Mouse (Mus musculus) liver, embryonic 14.5 days (tissue): ENCODE measurements around the gene Exo1. TPM values are rescaled to one million over a fixed set of nuclear protein-coding genes. Genes with fewer than 3 reads are reported as not detected.

Experiments used
- ATAC-seq: fragments of 200-750 bp; cut with Nextera tagmentation; 2 replicates; pipeline ENCODE4 v1.8.0; 2017; ENCODE audit warnings: moderate number of reproducible peaks, mild to moderate bottlenecking, moderate library complexity; ENCODE audit not compliant: insufficient read depth
- DNase-seq, 3 experiments: peaks; one replicate each; pipeline ENCODE4 v3.0.0-alpha.2; 2012 to 2013; ENCODE audit warnings: low read depth in 3 of 3, low spot score in 3 of 3
- H3K27ac ChIP-seq: fragments of 300-500 bp; sonication (generic); 2 replicates; pipeline ENCODE4 v1.5.1; 2014; ENCODE audit warnings: moderate library complexity, mild to moderate bottlenecking, control low read depth, inconsistent platforms
- H3K27me3 ChIP-seq: fragments of 300-500 bp; sonication (generic); 2 replicates; pipeline ENCODE4 v1.6.1; 2014; ENCODE audit warnings: mild to moderate bottlenecking, low read length, moderate library complexity; ENCODE audit not compliant: control insufficient read depth, insufficient read depth
- H3K36me3 ChIP-seq: fragments of 300-500 bp; sonication (generic); replicated peaks from 2 replicates; pipeline ENCODE4 v1.6.1; 2014; ENCODE audit warnings: low read depth; ENCODE audit not compliant: control insufficient read depth, insufficient read depth
- H3K4me1 ChIP-seq, 2 experiments: fragments of 200-500 bp in 1 of 2; fragments of 300-500 bp in 1 of 2; sonication (generic) in 1 of 2; replicated peaks; 2 replicates each; pipeline ENCODE4 v1.6.1; 2012 to 2014; ENCODE audit warnings: antibody characterized with exemption in 1 of 2, inconsistent platforms in 1 of 2, low read length in 1 of 2; ENCODE audit not compliant: control insufficient read depth in 2 of 2, insufficient read depth in 2 of 2
- H3K4me2 ChIP-seq: fragments of 300-500 bp; sonication (generic); 2 replicates; pipeline ENCODE4 v1.6.1; 2014; ENCODE audit warnings: low read depth, mild to moderate bottlenecking, control low read depth, moderate library complexity
- H3K4me3 ChIP-seq, 2 experiments: fragments of 200-500 bp in 1 of 2; fragments of 300-500 bp in 1 of 2; sonication (generic) in 1 of 2; 2 replicates each; pipeline ENCODE4 v1.5.1; 2012 to 2014; ENCODE audit warnings: low read depth in 2 of 2, low read length in 2 of 2, mild to moderate bottlenecking in 2 of 2, control low read depth in 1 of 2, inconsistent platforms in 1 of 2, moderate library complexity in 1 of 2; ENCODE audit not compliant: insufficient read depth in 1 of 2
- H3K9ac ChIP-seq: fragments of 300-500 bp; sonication (generic); replicated peaks from 2 replicates; pipeline ENCODE4 v1.6.1; 2014; ENCODE audit warnings: mild to moderate bottlenecking, control low read depth, moderate library complexity
- H3K9me3 ChIP-seq: fragments of 300-500 bp; sonication (generic); 2 replicates; pipeline ENCODE4 v1.6.1; 2016; ENCODE audit warnings: low read length, mixed read lengths; ENCODE audit not compliant: control insufficient read depth
- CTCF ChIP-seq: IDR thresholded peaks from 2 replicates; pipeline ENCODE4 v1.5.1; 2016; ENCODE audit warnings: antibody characterized with exemption, low read depth, control low read depth
- EP300 ChIP-seq: IDR thresholded peaks from 2 replicates; pipeline ENCODE4 v1.6.1; 2016; ENCODE audit warnings: antibody characterized with exemption, low read depth
- WGBS: fragments of 180-500 bp; shearing (Covaris S2); extraction: QIAGEN DNeasy Blood & Tissue Kit; methylation state at CpG from one replicate; pipeline ENCODE4 v1.1.7; 2014; ENCODE audit not compliant: insufficient replicate concordance; 5-methylcytosine and 5-hydroxymethylcytosine counted together
- polyA plus RNA-seq, 2 experiments: library from polyadenylated mRNA; depleted of rRNA in 1 of 2; stranded (reverse) in 1 of 2; unstranded in 1 of 2; fragments of >200 nt; fragmentation: Nextera tagmentation in 1 of 2; extraction: Ambion mirVana in 1 of 2; gene quantifications; 2 replicates each; pipeline versions ENCODE4 v1.2.1 to v1.2.3; 2012 to 2014

The Exo1 gene
- polyA plus RNA-seq, 2 experiments = 10.9 to 39.2 TPM

- no peak for ATAC-seq
- H3K27me3 ChIP-seq = no peaks in the 10 kb centered on the region
- no peaks in the 10 kb centered on the region for H3K9me3 ChIP-seq
- DNase-seq = no peak
- H3K4me2 ChIP-seq = no peak overlapping the region
- H3K4me3 ChIP-seq = no peak overlapping the region
- no peak overlapping the region for H3K27ac ChIP-seq
- WGBS = 66% methylated on average over 3 of the region's 3 CpGs
- H3K4me1 ChIP-seq = no peaks in the 10 kb centered on the region
- no peaks in the 10 kb centered on the region for H3K36me3 ChIP-seq
- H3K9ac ChIP-seq = no peak overlapping the region
- TF ChIP-seq EP300 (no peak), CTCF (no peak)
Observed at GRCm38 (mm10) chr1:175950421-175950820, 70.0 kb downstream of the Exo1 start.

GRCm38 (mm10) chr1:175950851-175951250, 70.5 kb downstream of the Exo1 start:
- Histone ChIP-seq H3K27me3 (no peaks in the 10 kb centered on the region), H3K4me1 (no peaks in the 10 kb centered on the region), H3K4me2 (no peak overlapping the region), H3K27ac (no peak overlapping the region), H3K4me3 (no peak overlapping the region), H3K9ac (no peak overlapping the region), H3K36me3 (no peaks in the 10 kb centered on the region), H3K9me3 (no peaks in the 10 kb centered on the region)
- DNase-seq (no peak), ATAC-seq (no peak)
- TF ChIP-seq CTCF (no peak), EP300 (no peak)
- WGBS = 76% methylated on average over 2 of the region's 2 CpGs

- WGBS = 72% methylated on average over 2 of the region's 2 CpGs
- TF ChIP-seq CTCF = no peak
- TF ChIP-seq EP300 = no peak
Observed at GRCm38 (mm10) chr1:175961786-175962185, 81.4 kb downstream of the Exo1 start.

More at GRCm38 (mm10) chr1:175961786-175962185, 81.4 kb downstream of the Exo1 start:
- Histone ChIP-seq H3K9me3 (no peaks in the 10 kb centered on the region), H3K9ac (no peak overlapping the region), H3K27me3 (no peaks in the 10 kb centered on the region), H3K36me3 (no peaks in the 10 kb centered on the region), H3K27ac (no peak overlapping the region), H3K4me2 (no peak overlapping the region), H3K4me1 (no peaks in the 10 kb centered on the region), H3K4me3 (no peak overlapping the region)
- ATAC-seq (no peak), DNase-seq (no peak)

Other genes with a start within 250 kb of the Exo1 start
- 0.50 and 0.54 TPM in 2 replicates for gene Opn3, start 187.8 kb upstream of the Exo1 start, polyA plus RNA-seq (2012; rRNA removed)
- gene Opn3, start 187.8 kb upstream of the Exo1 start, polyA plus RNA-seq (2014; fragmentation: Nextera tagmentation; extraction: Ambion mirVana) = 1.1 TPM in 2 replicates
- gene Chml, start 187.7 kb upstream of the Exo1 start, polyA plus RNA-seq (2012; rRNA removed) = 0.74 and 1.1 TPM in 2 replicates
- 0.81 and 0.82 TPM in 2 replicates for gene Chml, start 187.7 kb upstream of the Exo1 start, polyA plus RNA-seq (2014; fragmentation: Nextera tagmentation; extraction: Ambion mirVana)
- not detected in 2 replicates for gene Wdr64, start 182.0 kb upstream of the Exo1 start, polyA plus RNA-seq (2012; rRNA removed)
- gene Wdr64, start 182.0 kb upstream of the Exo1 start, polyA plus RNA-seq (2014; fragmentation: Nextera tagmentation; extraction: Ambion mirVana) = not detected in 2 replicates
- not detected in 2 replicates for gene Gm38100, start 39.7 kb downstream of the Exo1 start, polyA plus RNA-seq (2012; rRNA removed)
- gene Gm38100, start 39.7 kb downstream of the Exo1 start, polyA plus RNA-seq (2014; fragmentation: Nextera tagmentation; extraction: Ambion mirVana) = not detected in 2 replicates
- 0.12 and 0.13 TPM in 2 replicates for gene Rbm8a2, start 98.5 kb downstream of the Exo1 start, polyA plus RNA-seq (2012; rRNA removed)
- gene Rbm8a2, start 98.5 kb downstream of the Exo1 start, polyA plus RNA-seq (2014; fragmentation: Nextera tagmentation; extraction: Ambion mirVana) = 0.37 and 0.39 TPM in 2 replicates